Mouse (Mus musculus) olfactory bulb, adult 2 months (tissue): ENCODE measurements around the gene Kif24. TPM values are rescaled to one million over a fixed set of nuclear protein-coding genes. Genes with fewer than 3 reads are reported as not detected.

Source experiments
- H3K27ac ChIP-seq: fragments of 200-500 bp; 2 replicates; pipeline ENCODE4 v1.5.1; 2012; ENCODE audit warnings: low read depth, low read length; ENCODE audit not compliant: insufficient read depth
- H3K4me1 ChIP-seq: fragments of 200-500 bp; 2 replicates; pipeline ENCODE4 v1.6.1; 2012; ENCODE audit warnings: low read length; ENCODE audit not compliant: control insufficient read depth, insufficient read depth
- H3K4me3 ChIP-seq: fragments of 200-500 bp; 2 replicates; pipeline ENCODE4 v1.5.1; 2012; ENCODE audit warnings: mild to moderate bottlenecking, low read depth, low read length, moderate library complexity; ENCODE audit not compliant: insufficient read depth
- CTCF ChIP-seq: fragments of 200-500 bp; IDR thresholded peaks from 2 replicates; pipeline ENCODE4 v1.5.1; 2012; ENCODE audit warnings: low read depth, mild to moderate bottlenecking, low read length, moderate library complexity; ENCODE audit not compliant: insufficient read depth
- POLR2A ChIP-seq: fragments of 200-500 bp; IDR thresholded peaks from 2 replicates; pipeline ENCODE4 v1.6.1; 2012; ENCODE audit warnings: mild to moderate bottlenecking, low read depth, low read length, moderate library complexity; ENCODE audit not compliant: insufficient read depth
- WGBS: fragments of 180-500 bp; shearing (Covaris S2); methylation state at CpG from one replicate; pipeline ENCODE4 v1.1.7; 2018; 5-methylcytosine and 5-hydroxymethylcytosine counted together
- polyA plus RNA-seq: library from polyadenylated mRNA; stranded (reverse); fragments of >200 nt; gene quantifications from 2 replicates; pipeline ENCODE4 v1.2.4, GENCODE M21; 2012; ENCODE audit warnings: low replicate concordance; ENCODE audit not compliant: missing spikeins, insufficient read depth, insufficient read length

Gene Kif24
- polyA plus RNA-seq, 1 experiment, result not detected

DNA sequence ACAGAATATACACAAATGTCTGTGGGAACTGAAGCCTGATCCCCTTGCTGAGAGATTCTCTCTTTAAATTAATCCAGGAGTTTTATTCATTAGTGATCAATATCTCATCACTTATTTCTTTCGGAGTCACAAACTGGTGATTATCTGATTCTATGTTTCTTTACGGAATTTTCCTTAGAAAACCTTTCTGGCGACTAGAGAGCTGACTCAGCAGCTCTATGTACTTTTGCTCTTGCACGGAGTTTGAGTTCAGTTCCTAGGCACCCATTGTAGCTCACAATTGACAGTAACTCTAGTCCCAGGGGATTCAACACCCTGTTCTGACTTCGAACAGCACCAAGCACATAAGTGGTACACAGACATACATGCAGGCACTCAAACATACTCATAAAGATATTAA is 25.8 kb downstream of the Kif24 start:
- Histone ChIP-seq H3K4me3 (no peak overlapping the region), H3K4me1 (no peaks in the 10 kb centered on the region), H3K27ac (no peak overlapping the region)
- 74% methylated on average over 5 of the region's 5 CpGs for WGBS
- TF ChIP-seq POLR2A (no peak), CTCF (no peak)

DNA sequence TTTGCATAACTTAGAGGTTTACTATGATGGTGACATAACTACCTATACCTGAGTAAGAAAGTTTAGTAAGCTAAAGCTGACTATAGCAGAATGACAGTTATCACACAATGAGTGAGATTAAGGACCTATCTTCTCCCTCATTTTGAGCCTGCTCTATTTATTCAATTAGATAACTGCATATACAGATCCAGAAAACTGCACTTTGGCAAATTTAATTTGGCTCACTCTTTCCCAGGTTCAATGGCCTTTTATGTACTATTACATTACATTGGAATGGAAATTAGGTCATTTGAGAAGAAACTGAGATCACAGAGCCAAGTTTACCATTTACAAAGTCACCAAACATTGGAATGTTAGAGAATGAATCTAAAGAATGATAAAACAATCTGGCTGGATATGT is 47.7 kb downstream of the Kif24 start:
- Histone ChIP-seq H3K4me1 (no peaks in the 10 kb centered on the region), H3K27ac (no peak overlapping the region), H3K4me3 (no peak overlapping the region)
- TF ChIP-seq CTCF (no peak), POLR2A (no peak)

DNA sequence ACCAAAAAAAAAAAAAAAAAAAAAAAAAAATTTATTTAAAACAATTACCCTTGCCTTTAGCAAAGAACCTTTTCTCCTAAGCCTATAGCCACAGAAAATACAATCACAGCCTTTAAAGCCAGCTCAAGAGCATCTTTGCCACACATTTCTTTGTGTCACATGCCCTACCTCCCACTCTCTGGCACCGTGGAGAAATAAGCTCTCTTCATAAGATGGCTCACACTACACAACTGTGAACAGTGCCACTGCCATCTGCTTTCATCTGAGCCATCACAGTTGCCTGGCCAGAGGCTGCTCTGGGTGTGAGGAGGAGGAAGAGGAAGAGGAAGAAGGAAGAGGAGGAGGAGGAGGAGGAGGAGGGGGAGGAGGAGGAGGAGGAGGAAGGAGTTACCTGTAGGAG is 55.3 kb downstream of the Kif24 start:
- H3K4me1 ChIP-seq, result no peaks in the 10 kb centered on the region
- no peak overlapping the region for H3K27ac ChIP-seq
- no peak overlapping the region for H3K4me3 ChIP-seq
- TF ChIP-seq POLR2A (no peak), CTCF (no peak)
- WGBS, result 38% methylated on average over 1 of the region's 1 CpGs

DNA sequence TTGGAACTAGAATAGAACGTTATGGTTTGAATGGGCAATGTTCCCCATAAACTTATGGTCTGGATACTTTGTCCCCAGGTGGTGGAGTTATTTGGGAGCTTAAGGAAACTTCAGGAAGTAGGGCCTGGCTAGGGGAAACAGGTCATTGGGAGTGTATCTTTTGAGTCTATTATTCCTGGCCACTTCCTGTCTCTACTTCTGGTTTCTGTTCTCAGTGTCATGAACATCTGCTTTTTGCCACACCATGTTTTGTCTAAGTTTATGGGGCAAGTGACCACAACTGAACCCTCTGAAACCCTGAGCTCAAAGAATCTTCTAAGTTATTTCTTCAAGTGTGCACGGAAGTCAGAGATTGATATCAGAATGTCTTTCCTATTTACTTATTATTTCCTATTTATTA is 57.3 kb downstream of the Kif24 start:
- Histone ChIP-seq H3K4me3 (no peak overlapping the region), H3K27ac (no peak overlapping the region), H3K4me1 (no peaks in the 10 kb centered on the region)
- TF ChIP-seq CTCF (no peak), POLR2A (no peak)
- 97% methylated on average over 2 of the region's 2 CpGs for WGBS

DNA sequence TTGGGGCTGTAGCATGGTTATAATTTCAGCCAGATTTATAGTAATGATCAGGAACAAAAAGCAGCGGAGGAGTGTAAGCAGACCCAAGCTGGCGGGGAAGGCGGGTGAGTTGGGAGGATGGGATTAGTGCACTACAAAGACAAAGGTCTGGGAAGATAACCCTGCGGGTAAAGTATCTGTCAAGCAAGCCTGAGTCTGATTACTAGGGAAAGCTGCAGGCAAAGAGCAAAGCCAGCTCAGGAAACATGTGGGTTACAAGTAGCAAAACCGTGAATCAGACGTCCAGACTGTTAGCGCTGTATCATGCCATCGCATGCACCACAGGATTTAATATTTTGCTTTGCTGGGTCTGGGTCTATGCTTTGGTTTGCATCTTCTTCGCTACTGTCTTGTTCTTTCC is 58.1 kb downstream of the Kif24 start:
- 87% methylated on average over 9 of the region's 9 CpGs for WGBS
- TF ChIP-seq POLR2A (no peak), CTCF (no peak)
- Histone ChIP-seq H3K4me1 (no peaks in the 10 kb centered on the region), H3K4me3 (no peak overlapping the region), H3K27ac (no peak overlapping the region)

DNA sequence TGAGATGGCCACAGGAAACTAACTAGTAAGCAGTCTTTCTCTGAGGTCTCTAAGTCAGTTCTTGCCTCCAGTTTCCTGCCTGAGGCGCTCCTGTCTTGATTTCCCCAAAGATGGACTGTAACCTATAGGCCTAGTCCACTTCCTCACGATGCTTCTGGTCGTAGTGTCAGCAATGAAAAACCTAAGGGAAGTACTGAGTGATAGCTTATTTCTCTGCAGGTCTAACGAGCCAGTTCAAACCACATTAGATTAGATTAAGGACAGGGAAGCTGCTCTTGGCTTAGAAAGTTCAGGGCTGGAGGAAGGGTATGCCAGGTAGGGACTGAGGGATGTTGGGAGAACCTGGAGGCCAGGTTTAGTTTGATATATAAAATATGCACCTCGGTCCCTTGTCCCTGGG is 63.1 kb downstream of the Kif24 start:
- WGBS, result 93% methylated on average over 5 of the region's 5 CpGs
- Histone ChIP-seq H3K4me3 (no peak overlapping the region), H3K4me1 (no peaks in the 10 kb centered on the region), H3K27ac (no peak overlapping the region)
- no peak for TF ChIP-seq POLR2A
- no peak for TF ChIP-seq CTCF

DNA sequence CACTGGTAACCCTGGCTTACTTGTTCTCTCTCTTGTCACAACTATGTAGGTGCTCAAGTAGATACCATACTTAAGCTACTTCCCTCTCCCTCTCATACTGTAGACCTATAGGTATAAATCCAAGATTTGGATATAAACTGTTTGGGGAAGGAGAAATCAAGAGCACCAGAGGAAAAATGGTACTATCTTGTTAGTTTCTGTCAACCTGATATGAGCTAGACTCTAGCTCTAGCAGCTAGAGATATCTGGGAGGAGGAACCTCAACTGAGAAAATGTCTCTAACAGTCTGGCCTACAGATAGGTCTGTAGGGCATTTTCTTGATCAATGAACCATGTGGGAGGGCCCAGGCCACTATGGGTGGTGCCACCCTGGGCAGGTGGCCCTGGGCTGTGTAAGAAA is 63.5 kb downstream of the Kif24 start:
- TF ChIP-seq POLR2A, result no peak
- no peak for TF ChIP-seq CTCF
- Histone ChIP-seq H3K27ac (no peak overlapping the region), H3K4me1 (no peaks in the 10 kb centered on the region), H3K4me3 (no peak overlapping the region)

DNA sequence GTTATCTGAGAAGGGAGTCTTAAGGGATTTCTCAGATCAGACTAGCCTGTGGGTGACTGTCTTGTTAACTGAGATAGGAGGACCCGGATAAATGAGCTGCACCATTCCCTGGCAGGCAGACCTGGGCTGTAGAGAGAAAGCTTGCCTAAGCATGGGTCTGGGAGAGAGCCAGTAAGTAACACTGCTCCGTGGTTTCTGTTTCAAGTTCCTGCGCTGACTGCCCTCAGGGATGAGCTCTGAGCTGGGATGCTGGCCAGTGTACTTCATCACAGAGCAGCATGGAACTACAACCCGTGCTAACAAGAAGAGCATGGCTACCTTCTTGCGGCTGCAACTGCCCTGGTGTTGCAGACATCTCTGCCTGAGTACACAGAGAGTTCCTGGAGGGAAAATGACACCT is 64.8 kb downstream of the Kif24 start:
- WGBS, result 76% methylated on average over 5 of the region's 5 CpGs

DNA sequence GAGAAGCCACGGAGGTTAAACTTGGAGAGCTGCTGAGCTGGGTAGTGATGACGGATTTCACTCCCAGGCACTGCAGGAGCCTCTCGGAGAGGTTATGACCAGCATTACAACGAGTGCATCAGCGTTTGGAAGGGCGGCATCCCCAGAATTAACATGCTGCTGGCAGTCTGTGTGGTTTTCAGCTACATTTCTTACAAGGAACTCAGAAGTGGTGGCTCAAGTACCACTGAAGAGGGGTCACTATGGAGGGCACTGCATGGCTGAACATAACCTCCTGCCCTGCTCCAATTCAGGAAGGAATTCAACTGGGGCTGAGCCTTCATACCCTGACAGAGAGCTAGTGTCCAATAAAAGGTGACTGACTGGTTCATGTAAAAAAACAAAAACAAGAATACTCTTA is 66.3 kb downstream of the Kif24 start:
- H3K4me3 ChIP-seq, result no peak overlapping the region
- no peak for TF ChIP-seq CTCF
- TF ChIP-seq POLR2A, result no peak
- 72% methylated on average over 6 of the region's 6 CpGs for WGBS
- 0 out of 2 replicates have a peak, but pooled peaks cover 3% of the 10 kb centered on the region for H3K4me1 ChIP-seq
- H3K27ac ChIP-seq, result no peak overlapping the region

More for the DNA sequence above, 64.8 kb downstream of the Kif24 start:
- Histone ChIP-seq H3K4me3 (no peak overlapping the region), H3K27ac (no peak overlapping the region), H3K4me1 (0 out of 2 replicates have a peak, but pooled peaks cover under 1% of the 10 kb centered on the region)
- TF ChIP-seq CTCF (no peak), POLR2A (no peak)

DNA sequence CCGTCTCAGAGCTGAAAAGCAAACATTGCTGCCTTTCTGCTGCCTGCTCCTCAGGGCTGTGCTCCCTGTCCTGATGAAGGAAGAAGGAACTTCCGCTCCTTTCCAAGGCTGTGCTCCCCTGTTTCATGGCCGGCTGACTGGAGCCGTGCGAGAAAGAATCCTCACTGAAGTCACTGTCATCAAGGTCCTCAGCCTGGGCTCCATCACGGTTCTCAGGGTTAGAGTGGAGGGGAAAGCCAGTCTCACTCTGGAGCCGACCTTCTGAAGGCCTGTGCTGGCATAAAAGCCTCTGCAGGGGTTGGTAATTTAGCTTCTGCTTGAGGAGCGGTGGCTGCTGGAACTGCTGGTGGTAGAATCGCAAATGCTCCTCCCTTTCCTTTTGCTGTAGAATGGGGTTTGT is 70.0 kb downstream of the Kif24 start:
- Histone ChIP-seq H3K27ac (no peak overlapping the region), H3K4me3 (no peak overlapping the region), H3K4me1 (0 out of 2 replicates have a peak, but pooled peaks cover 3% of the 10 kb centered on the region)
- no peak for TF ChIP-seq CTCF
- 70% methylated on average over 9 of the region's 9 CpGs for WGBS
